Mouse (Mus musculus): ENCODE measurements around the gene Fgfr2. TPM values are rescaled to one million over a fixed set of nuclear protein-coding genes. Genes with fewer than 3 reads are reported as not detected.

Fgfr2 gene
- polyA plus RNA-seq, 1 experiment = 14.8 TPM

DNA sequence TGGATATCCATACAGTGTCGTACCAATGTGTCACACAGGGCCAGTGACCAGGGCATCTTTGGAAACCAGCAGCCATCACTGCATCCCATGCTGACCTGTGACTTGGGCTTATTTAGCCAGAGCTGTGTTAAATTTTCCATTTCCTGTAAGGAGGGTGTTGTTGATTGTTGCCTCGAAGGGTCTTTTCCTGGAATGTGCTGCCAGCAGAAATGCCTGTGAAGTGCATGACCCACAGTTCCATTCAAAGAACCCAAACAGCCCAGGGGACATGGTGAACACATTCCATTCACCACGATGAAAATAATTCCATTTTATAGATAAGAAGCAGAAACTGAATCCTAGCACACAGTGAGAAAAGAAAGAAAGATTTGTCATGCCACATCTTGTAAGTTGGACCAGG is 764.9 kb downstream of the Fgfr2 start:
- 38% methylated on average over 3 of the region's 3 CpGs for WGBS
- Histone ChIP-seq H3K4me1 (ENCODE audit: control insufficient read depth, insufficient read depth, low read length) (0 out of 2 replicates have a peak, but pooled peaks cover 4% of the 10 kb centered on the region), H3K27ac (ENCODE audit: insufficient read depth, low read depth, low read length) (peak overlapping the region; percentile 53), H3K36me3 (ENCODE audit: control insufficient read depth, insufficient read depth, low read length) (no peaks in the 10 kb centered on the region), H3K4me3 (ENCODE audit: insufficient read depth, low read depth, low read length) (no peak overlapping the region), H3K27me3 (replicated peaks; ENCODE audit: control insufficient read depth, insufficient read depth, low read length) (no peaks in the 10 kb centered on the region)
- peak; percentile 73 for DNase-seq
- TF ChIP-seq CTCF (conservative IDR thresholded peaks at IDR 0.05; ENCODE audit: insufficient read depth, insufficient read length, low read depth, low read length) = no peak

DNA sequence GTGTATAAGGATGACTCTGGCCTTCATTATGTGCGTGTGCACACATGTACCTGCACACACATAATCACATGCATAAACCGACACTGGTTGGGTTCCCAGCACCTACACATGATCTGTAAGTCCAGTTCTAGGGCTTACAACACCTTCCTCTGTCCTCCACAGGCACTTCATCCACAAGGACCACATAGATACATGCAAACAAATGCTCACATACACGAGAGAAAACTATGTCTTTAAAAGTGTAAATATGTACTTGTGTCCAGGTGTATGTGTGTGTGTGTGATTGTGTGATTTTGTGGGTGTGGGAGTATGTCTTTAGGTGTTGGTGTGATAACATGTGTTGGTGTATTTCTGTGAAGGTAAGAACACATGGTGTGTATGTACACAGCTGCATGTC is 765.3 kb downstream of the Fgfr2 start:
- Histone ChIP-seq H3K27ac (ENCODE audit: insufficient read depth, low read depth, low read length) (peak overlapping the region; percentile 53; the same call in 1 of the 2 replicates), H3K4me3 (ENCODE audit: insufficient read depth, low read depth, low read length) (no peak overlapping the region), H3K27me3 (replicated peaks; ENCODE audit: control insufficient read depth, insufficient read depth, low read length) (no peaks in the 10 kb centered on the region), H3K4me1 (ENCODE audit: control insufficient read depth, insufficient read depth, low read length) (0 out of 2 replicates have a peak, but pooled peaks cover 4% of the 10 kb centered on the region), H3K36me3 (ENCODE audit: control insufficient read depth, insufficient read depth, low read length) (no peaks in the 10 kb centered on the region)
- no peak for DNase-seq
- no peak for TF ChIP-seq POLR2A (IDR thresholded peaks at IDR 0.05; ENCODE audit: low read depth, low read length)
- TF ChIP-seq CTCF (conservative IDR thresholded peaks at IDR 0.05; ENCODE audit: insufficient read depth, insufficient read length, low read depth, low read length) = no peak
- WGBS = 94% methylated on average over 3 of the region's 3 CpGs

DNA sequence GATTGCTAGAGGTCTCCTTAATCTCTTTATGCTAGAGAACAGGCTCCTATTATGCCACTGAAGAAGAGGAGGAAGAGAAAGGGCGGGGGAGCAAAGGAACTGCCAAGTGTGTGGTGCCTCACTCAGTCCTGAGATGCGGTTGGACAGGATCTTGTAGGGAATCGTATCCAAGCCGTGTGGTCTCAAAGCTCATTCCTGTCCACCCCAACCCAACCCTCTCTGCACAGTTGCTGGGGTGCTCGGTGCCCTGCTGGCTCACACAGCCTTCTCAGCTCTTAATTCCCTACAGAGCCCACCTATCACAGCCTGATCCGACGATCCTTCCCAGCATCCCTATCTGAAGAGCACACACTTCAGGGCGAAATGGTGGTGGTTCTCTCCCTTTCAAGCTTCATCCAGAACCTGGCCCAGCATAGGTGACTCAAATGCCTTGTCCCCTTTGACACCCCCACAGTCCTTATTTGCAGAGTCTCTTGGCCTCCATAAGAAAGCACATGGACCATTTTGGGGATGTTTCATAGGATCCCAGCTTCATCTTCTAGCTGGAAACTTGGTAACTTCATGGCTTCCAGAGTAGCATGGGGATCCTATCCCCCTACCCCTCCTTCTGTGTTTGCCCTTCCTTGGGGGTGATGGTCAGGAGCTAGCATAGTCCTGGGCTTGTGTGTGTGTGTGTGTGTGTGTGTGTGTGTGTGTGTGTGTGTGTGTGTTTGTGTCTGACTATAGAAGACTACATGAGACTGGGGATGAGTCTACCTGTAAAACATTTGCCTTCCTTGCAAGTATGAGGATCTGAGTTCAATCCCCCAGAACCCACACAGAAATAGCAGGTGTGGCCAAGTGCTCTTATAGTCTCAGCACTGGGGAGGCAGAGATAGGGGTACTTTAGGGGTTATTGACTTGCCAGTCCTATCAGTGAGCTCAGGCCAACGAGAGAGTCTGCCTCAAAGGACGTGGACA is 766.0 kb downstream of the Fgfr2 start:
- H3K4me1 ChIP-seq (ENCODE audit: control insufficient read depth, insufficient read depth, low read length) = 0 out of 2 replicates have a peak, but pooled peaks cover 4% of the 10 kb centered on the region
- TF ChIP-seq CTCF (conservative IDR thresholded peaks at IDR 0.05; ENCODE audit: insufficient read depth, insufficient read length, low read depth, low read length) (no peak), POLR2A (IDR thresholded peaks at IDR 0.05; ENCODE audit: low read depth, low read length) (no peak)
- no peak for DNase-seq
- no peaks in the 10 kb centered on the region for H3K36me3 ChIP-seq (ENCODE audit: control insufficient read depth, insufficient read depth, low read length)
- no peak overlapping the region for H3K4me3 ChIP-seq (ENCODE audit: insufficient read depth, low read depth, low read length)
- H3K27me3 ChIP-seq (replicated peaks; ENCODE audit: control insufficient read depth, insufficient read depth, low read length) = no peaks in the 10 kb centered on the region
- no peak overlapping the region for H3K27ac ChIP-seq (ENCODE audit: insufficient read depth, low read depth, low read length)
- WGBS = 88% methylated on average over 10 of the region's 10 CpGs

DNA sequence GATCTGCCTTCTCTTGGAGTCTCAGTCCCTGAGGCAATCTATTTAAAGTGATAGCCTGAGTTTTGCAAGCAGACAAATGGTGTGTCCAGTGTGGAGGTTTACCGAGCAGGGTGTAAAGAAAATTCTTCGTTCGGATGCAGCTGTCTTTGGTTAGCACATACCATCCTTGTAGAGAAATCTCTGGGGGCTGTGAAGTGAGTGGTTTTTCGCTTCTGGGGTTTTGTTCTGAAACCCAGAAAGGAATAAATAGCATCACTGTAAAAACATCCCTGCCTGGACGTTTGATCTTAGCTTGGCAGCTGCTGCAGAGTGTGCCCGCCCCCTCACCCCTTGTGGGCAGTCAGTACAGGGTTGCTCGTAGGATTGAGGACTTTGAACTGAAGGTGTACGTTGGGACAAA is 767.0 kb downstream of the Fgfr2 start:
- H3K4me3 ChIP-seq (ENCODE audit: insufficient read depth, low read depth, low read length) = no peak overlapping the region
- peak; percentile 28 for DNase-seq

DNA sequence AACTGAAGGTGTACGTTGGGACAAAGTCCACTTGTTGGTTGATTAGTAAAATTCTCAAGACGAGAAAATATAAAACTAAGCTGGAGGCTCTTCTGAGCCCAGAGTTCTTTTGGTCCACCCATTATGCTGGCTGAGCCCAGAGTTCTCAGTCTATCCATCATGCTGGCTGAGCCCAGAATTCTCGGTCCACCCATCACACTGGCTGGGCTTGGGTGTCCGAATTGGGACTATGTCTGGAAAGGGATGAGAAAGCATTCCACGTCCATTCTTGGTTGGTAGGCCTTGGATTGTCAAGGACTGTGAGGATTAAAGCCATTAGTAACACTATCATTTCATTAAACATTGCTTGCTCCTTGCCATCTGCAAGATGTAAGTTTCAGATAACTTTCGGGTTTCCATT is 767.4 kb downstream of the Fgfr2 start:
- H3K27ac ChIP-seq (ENCODE audit: insufficient read depth, low read depth, low read length) = no peak overlapping the region
- no peak overlapping the region for H3K4me3 ChIP-seq (ENCODE audit: insufficient read depth, low read depth, low read length)
- DNase-seq = no peak
- TF ChIP-seq CTCF (conservative IDR thresholded peaks at IDR 0.05; ENCODE audit: insufficient read depth, insufficient read length, low read depth, low read length) (no peak), POLR2A (IDR thresholded peaks at IDR 0.05; ENCODE audit: low read depth, low read length) (no peak)
- 0 out of 2 replicates have a peak, but pooled peaks cover 4% of the 10 kb centered on the region for H3K4me1 ChIP-seq (ENCODE audit: control insufficient read depth, insufficient read depth, low read length)
- no peaks in the 10 kb centered on the region for H3K36me3 ChIP-seq (ENCODE audit: control insufficient read depth, insufficient read depth, low read length)
- WGBS = 67% methylated on average over 6 of the region's 6 CpGs
- no peaks in the 10 kb centered on the region for H3K27me3 ChIP-seq (replicated peaks; ENCODE audit: control insufficient read depth, insufficient read depth, low read length)

More for the DNA sequence above, 767.0 kb downstream of the Fgfr2 start:
- 55% methylated on average over 8 of the region's 8 CpGs for WGBS
- no peak overlapping the region for H3K27ac ChIP-seq (ENCODE audit: insufficient read depth, low read depth, low read length)
- no peaks in the 10 kb centered on the region for H3K27me3 ChIP-seq (replicated peaks; ENCODE audit: control insufficient read depth, insufficient read depth, low read length)
- 0 out of 2 replicates have a peak, but pooled peaks cover 4% of the 10 kb centered on the region for H3K4me1 ChIP-seq (ENCODE audit: control insufficient read depth, insufficient read depth, low read length)
- no peaks in the 10 kb centered on the region for H3K36me3 ChIP-seq (ENCODE audit: control insufficient read depth, insufficient read depth, low read length)
- TF ChIP-seq CTCF (conservative IDR thresholded peaks at IDR 0.05; ENCODE audit: insufficient read depth, insufficient read length, low read depth, low read length) = no peak
- no peak for TF ChIP-seq POLR2A (IDR thresholded peaks at IDR 0.05; ENCODE audit: low read depth, low read length)

DNA sequence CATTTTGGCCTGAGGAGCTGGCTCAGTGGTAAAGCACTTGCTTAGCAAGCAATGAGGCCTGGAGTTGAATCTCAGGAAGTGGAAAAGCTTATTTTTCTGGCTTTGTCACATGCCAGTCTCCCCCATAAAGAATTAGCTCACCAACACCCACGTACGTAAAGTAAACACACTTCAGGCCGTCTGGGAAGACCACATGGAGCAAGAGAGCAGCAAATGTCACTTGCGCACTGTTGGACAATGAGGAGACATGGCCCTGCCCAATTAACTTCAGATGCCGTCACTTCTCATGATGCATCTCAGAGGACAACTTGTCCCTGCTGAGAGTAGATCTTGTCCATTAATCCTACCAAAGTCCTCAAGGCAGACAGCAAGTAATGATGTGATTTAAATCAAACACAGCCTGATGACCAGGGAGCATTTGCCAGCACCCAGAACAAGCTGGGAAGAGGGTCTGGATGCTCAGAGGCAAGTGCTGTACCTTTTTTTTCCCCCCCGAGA is 774.0 kb downstream of the Fgfr2 start:
- no peak for DNase-seq
- no peak overlapping the region for H3K4me3 ChIP-seq (ENCODE audit: insufficient read depth, low read depth, low read length)
- no peaks in the 10 kb centered on the region for H3K27me3 ChIP-seq (replicated peaks; ENCODE audit: control insufficient read depth, insufficient read depth, low read length)
- TF ChIP-seq CTCF (conservative IDR thresholded peaks at IDR 0.05; ENCODE audit: insufficient read depth, insufficient read length, low read depth, low read length) (no peak), POLR2A (IDR thresholded peaks at IDR 0.05; ENCODE audit: low read depth, low read length) (no peak)
- 0 out of 2 replicates have a peak, but pooled peaks cover 2% of the 10 kb centered on the region for H3K4me1 ChIP-seq (ENCODE audit: control insufficient read depth, insufficient read depth, low read length)
- 85% methylated on average over 6 of the region's 6 CpGs for WGBS
- no peak overlapping the region for H3K27ac ChIP-seq (ENCODE audit: insufficient read depth, low read depth, low read length)
- H3K36me3 ChIP-seq (ENCODE audit: control insufficient read depth, insufficient read depth, low read length) = no peaks in the 10 kb centered on the region

Measured in kidney, adult 2 months (tissue).